Mouse (Mus musculus) spleen, adult 2 months (tissue): ENCODE data around the gene Itpripl1.

Experiments used
- CTCF ChIP-seq: fragments of 200-500 bp; IDR thresholded peaks from 2 replicates; pipeline ENCODE4 v1.5.1; 2011; ENCODE audit warnings: mild to moderate bottlenecking, inconsistent platforms; ENCODE audit not compliant: insufficient read depth, insufficient read length, insufficient replicate concordance; ENCODE audit errors: extremely low read depth
- POLR2A ChIP-seq: fragments of 200-500 bp; IDR thresholded peaks from 2 replicates; pipeline ENCODE4 v1.6.1; 2011; ENCODE audit warnings: low read depth, low read length, inconsistent platforms

- no peak for TF ChIP-seq CTCF
- no peak for TF ChIP-seq POLR2A
These were observed 22.4 kb upstream of the Itpripl1 start for GRCm38 (mm10) chr2:127165675-127166074.
